Mouse (Mus musculus) embryonic fibroblast, embryonic 13.5 days (primary cell): ENCODE measurements at regions not wholly inside any gene's neighbourhood (a gene's known extent, or its start where the extent isn't known, plus 50 kb on each side); places are given as distances from the start of the nearest gene placed in this dataset.

Source experiments
- CTCF ChIP-seq: IDR thresholded peaks from 2 replicates; pipeline ENCODE4 v1.5.1; 2011; ENCODE audit warnings: mild to moderate bottlenecking, control low read depth, low read length, moderate library complexity, borderline replicate concordance; ENCODE audit not compliant: insufficient read depth
- POLR2A ChIP-seq: IDR thresholded peaks from 2 replicates; pipeline ENCODE4 v1.6.1; 2011; ENCODE audit warnings: low read depth, mild to moderate bottlenecking, control low read depth, low read length, moderate library complexity

- TF ChIP-seq CTCF: no peak
- TF ChIP-seq POLR2A: no peak
These were observed 2441.7 kb upstream of the Gm12353 start for GRCm38 (mm10) chr4:17163581-17163980.
